Mouse (Mus musculus) C2C12 (cell line): ENCODE data around the gene Gls.

Experiments
- CEBPB ChIP-seq: IDR thresholded peaks from one replicate; pipeline ENCODE4 v1.6.1; 2011; ENCODE audit warnings: low read depth, mild to moderate bottlenecking, control low read depth, moderate library complexity
- CTCF ChIP-seq: IDR thresholded peaks from one replicate; pipeline ENCODE4 v1.5.1; 2011; ENCODE audit not compliant: control insufficient read depth, insufficient read depth, insufficient read length
- FOSL1 ChIP-seq: IDR thresholded peaks from one replicate; pipeline ENCODE4 v1.8.0; 2011; ENCODE audit warnings: mild to moderate bottlenecking, low read length; ENCODE audit not compliant: poor library complexity, insufficient read depth, severe bottlenecking
- MAX ChIP-seq: IDR thresholded peaks from one replicate; pipeline ENCODE4 v1.6.1; 2011; ENCODE audit warnings: mild to moderate bottlenecking, control low read depth
- MYOD1 ChIP-seq: IDR thresholded peaks from one replicate; pipeline ENCODE4 v1.6.1; 2011; ENCODE audit warnings: low read depth; ENCODE audit not compliant: control insufficient read depth, insufficient read length
- MYOG ChIP-seq: IDR thresholded peaks from one replicate; pipeline ENCODE4 v1.6.1; 2011; ENCODE audit not compliant: control insufficient read depth, insufficient read length; ENCODE audit errors: extremely low read depth
- USF1 ChIP-seq: IDR thresholded peaks from one replicate; pipeline ENCODE4 v1.6.1; 2011; ENCODE audit warnings: low read depth, mild to moderate bottlenecking, control low read depth, moderate library complexity

GRCm38 (mm10) chr1:52137292-52137691 lies 95.7 kb downstream of the Gls start:
- TF ChIP-seq CTCF (no peak), CEBPB (no peak), MAX (no peak), FOSL1 (no peak), MYOG (no peak), USF1 (no peak), MYOD1 (no peak)
